Mouse (Mus musculus): ENCODE data around the gene Oard1. TPM values are rescaled to one million over a fixed set of nuclear protein-coding genes. Genes with fewer than 3 reads are reported as not detected.

Gene Oard1
- 71.0 and 73.3 TPM in 2 replicates for polyA plus RNA-seq (2015; fragmentation: Nextera tagmentation; extraction: Ambion mirVana)

- DNase-seq (ENCODE audit: low spot score), result peak; percentile 100
These were observed at the start of gene Oard1, which contains the start of gene Nfya for GRCm38 (mm10) chr17:48409380-48410298. Gene Oard1, plus strand, starts transcription at chr17:48410014. Gene Nfya, minus strand, starts transcription at chr17:48409906.

DNA sequence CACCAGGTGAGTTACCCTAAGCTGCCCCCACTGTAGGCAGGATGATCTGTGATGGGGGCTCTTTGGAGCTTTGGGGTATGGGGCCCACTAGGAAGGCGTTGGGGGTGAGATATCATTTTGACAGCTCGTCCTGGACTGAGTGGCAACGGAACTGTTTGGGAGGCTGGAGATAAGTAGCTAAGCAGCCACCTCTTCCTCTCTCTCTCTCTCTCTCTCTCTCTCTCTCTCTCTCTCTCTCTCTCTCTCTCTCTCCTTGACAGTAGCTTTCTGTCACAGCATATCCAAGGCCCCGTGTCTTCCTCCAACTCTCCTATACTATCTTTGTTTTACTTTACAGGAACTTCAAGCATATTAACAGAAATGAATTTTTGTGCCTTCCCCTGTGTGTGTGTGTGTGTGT is 49.4 kb upstream of the Oard1 start:
- no peak for DNase-seq (ENCODE audit: low spot score)

DNA sequence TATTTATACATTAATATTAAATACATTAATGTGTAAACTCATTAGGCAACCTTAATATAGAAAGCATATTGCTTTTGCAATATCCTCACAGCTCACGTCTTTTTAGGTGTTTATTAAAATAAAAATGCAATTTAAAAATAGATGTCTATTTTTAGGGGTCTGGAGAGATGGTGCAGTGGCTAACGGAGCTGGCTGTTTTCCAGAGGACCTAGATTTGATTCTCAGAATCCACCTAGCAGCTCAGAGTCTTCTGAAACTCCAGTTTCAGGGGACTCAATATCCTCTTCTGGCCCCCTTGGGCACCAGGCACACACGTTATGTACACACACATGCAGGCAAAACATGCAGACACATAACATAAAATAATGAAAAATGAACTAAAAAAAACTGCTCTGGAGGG is 47.5 kb upstream of the Oard1 start:
- no peak for DNase-seq (ENCODE audit: low spot score)

GRCm38 (mm10) chr17:48362966-48363365 is 46.8 kb upstream of the Oard1 start:
- DNase-seq (ENCODE audit: low spot score), result no peak

DNA sequence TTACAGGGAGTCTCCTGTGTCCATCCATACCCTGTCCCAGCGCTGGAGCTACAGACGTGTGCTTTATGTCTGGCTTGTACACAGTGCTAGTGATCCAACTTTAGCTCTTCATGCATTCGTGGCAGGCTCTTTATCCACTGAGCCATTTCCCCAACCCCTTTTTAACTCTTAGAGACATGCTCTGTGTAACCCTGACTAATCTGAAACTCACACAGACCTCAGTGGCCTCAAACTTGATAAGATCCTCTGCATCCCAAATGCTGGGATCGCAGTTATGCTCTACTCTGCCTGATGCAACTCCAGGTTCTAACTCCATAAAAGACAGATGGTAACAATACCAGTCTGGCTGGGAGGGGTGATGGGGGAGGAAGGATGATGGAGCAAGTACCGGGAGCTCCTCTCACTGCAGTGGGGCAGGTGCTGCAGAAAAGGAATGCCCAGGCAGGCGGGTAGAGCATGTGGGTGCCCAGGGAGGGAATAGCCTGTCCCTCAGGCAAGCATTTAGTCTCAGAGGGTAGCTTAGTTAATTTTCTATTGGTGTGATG is 46.3 kb upstream of the Oard1 start:
- no peak for DNase-seq (ENCODE audit: low spot score)

- DNase-seq (ENCODE audit: low spot score), result no peak
These were observed 44.2 kb upstream of the Oard1 start for GRCm38 (mm10) chr17:48365511-48366155.

- DNase-seq (ENCODE audit: low spot score), result no peak
These were observed 43.0 kb upstream of the Oard1 start for GRCm38 (mm10) chr17:48366806-48367205.

GRCm38 (mm10) chr17:48371621-48372020 is 38.2 kb upstream of the Oard1 start:
- DNase-seq (ENCODE audit: low spot score), result no peak

DNA sequence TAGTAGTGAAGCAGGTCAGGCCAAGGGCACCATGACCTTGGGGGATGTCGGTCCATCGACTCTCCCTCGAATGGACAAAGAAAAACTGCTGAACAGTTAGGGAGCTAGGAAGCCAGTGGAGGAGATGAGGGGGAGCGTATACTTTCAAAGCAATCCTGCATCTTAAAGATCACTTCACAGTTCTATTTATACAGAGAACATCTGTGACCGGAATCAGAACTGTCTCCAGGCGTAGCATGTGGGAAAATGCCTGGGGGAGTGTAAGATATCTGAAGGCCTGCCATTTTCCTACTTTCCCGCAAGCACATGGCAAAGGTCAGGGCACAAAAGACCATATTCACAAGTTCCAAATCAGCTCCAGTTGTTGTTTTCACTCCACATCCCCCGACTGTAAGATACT is 36.8 kb upstream of the Oard1 start:
- DNase-seq (ENCODE audit: low spot score), result no peak

GRCm38 (mm10) chr17:48376102-48376501 is 33.7 kb upstream of the Oard1 start:
- no peak for DNase-seq (ENCODE audit: low spot score)

DNA sequence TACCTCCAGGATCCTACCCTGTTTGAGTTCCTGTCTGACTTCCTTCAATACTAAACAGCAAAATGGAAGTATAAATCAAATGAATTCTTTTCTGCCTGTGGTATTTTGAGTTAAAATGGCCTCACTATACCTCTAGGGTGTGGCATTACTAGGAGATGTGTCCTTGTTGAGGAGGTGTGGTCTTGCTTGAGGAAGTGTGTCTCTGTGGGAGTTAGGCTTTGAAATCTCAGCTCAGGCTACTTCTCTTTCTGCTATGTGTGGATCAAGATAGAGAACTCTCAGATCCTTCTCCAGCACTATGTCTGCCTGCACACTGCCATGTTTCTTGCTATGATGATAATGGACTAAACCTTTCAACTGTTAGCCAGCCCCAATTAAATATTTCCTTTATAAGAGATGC is 30.8 kb upstream of the Oard1 start:
- no peak for DNase-seq (ENCODE audit: low spot score)

- DNase-seq (ENCODE audit: low spot score), result no peak
These were observed 23.9 kb upstream of the Oard1 start for GRCm38 (mm10) chr17:48385786-48386461.

GRCm38 (mm10) chr17:48388666-48389065 is 21.1 kb upstream of the Oard1 start:
- no peak for DNase-seq (ENCODE audit: low spot score)

DNA sequence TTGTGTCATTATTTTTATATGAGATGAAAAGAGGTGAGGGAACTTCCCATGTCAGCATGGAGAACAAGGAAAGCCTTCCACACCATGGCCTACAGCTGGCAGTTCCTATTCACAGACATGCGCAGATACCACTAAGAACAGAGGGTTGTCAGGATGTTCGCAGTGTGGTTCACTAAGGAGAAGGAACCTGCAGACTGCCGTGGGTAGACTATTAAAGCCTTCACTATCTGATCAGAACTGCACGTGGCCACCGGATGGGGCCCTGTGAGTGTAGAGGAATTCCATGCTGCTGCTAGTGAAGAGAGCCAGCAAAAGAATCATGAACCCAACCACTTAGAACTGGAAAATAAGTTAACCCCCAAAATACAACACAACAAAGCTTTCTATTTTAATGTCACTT is 20.4 kb upstream of the Oard1 start:
- DNase-seq (ENCODE audit: low spot score), result no peak

- no peak for DNase-seq (ENCODE audit: low spot score)
These were observed 18.4 kb upstream of the Oard1 start for GRCm38 (mm10) chr17:48391446-48391845.

DNA sequence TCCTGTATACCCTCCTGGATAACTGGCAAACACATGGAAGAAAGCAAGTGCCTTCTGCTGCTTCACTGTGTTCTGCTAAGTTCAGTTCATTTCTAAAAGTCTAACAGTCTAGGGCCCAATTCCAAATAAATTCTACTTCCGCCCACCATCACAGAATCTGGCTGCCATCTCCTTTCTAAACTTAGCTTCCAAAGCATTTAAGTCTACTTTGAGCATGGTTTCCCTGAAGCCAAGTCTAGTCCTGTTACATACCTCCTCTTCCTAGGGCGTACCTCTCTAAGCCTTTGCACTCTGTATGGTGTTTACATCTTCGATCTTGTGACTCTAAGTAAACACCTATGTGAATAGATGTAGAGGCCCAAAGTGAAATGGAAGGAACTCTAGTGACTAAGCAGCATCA is 17.2 kb upstream of the Oard1 start:
- DNase-seq (ENCODE audit: low spot score), result no peak

DNA sequence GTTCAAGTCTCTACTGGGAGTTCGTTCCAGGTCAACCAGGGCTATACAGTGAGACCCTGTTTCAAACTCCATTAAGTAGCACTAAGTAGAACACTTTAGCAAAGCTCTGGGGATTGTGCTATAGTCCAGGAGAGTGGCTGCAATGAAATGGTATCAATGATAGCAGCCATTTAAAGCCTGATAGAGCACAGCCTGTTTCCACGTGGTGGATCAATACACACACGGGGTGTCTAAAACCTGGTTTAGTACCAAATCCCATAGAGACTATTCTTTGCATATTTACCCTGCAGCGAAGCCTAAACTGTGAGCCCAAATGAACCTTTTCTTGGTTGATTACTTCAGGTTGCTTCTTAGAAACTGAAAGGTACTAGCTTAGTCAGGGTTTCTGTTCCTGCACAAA is 8.1 kb upstream of the Oard1 start:
- no peak for DNase-seq (ENCODE audit: low spot score)

- no peak for DNase-seq (ENCODE audit: low spot score)
These were observed 7.1 kb upstream of the Oard1 start for GRCm38 (mm10) chr17:48402751-48403150.

DNA sequence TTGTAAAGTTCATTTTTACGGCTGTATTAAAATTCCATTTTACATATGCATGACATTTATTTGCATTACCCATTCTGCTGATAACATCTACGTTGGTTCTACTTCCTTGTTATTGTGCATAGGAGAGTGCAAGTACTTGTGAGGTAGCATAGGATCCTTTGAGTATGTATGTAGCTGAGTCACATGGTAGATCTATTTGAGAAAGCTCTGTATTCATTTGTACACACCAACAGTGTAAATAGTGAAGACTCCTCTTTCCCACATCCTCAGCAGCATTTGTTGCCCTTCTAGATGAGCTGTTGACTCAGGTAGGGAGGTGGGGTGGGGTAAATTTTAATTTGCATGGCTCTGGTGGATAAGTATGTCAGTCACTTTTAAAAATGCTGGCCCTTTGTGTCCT is 6.0 kb upstream of the Oard1 start:
- no peak for DNase-seq (ENCODE audit: low spot score)

DNA sequence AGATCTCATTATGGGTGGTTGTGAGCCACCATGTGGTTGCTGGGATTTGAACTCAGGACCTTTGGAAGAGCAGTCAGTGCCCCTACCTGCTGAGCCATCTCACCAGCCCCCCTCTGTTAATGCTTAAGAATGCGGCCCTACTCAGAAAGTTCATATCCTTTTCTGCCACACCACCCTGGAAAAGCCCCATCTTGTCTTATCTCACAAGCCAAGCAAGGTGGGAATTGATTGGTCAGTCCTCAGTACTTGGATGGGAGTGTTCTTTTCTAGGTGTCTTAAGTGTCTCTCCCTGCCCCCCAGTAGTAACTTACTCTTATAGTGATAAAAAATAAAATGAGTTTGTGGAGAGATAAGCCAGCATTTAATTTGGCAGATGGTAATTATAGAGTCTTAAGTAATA is 5.1 kb upstream of the Oard1 start:
- DNase-seq (ENCODE audit: low spot score), result no peak

DNA sequence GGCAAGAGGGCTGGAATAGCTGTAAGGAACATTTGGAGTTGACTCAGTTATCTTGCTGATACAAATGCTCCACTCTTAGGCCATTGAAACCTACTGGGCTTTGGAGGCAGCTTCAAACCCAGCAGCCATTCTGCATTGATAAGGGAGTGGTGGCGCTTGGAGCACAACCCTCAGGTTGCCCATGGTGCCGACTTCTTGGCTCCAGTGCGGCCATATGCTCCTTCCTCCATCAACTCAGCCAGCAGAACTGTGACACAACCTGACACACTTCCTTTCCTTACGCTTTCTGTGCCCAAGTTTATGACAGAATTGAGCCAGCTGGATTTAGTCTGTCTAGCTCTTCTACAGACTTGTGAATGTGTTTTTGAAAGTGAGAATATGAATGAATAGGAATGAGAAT is 2.7 kb upstream of the Oard1 start:
- no peak for DNase-seq (ENCODE audit: low spot score)

All from thymus, postnatal 0 days (tissue).